11 mouse cellular contexts compared by ENCODE assay signal in genomic region chr19:44825216-44825768, GRCm38 (mm10).
DNase-seq lines count a peak whose midpoint lies in the region; ATAC-seq and TF ChIP-seq lines count a peak whose summit lies in the region.
"Had no signal": no experiment of that assay in that cellular context is flagged by ENCODE, and none has a peak within 500 bp of the region (broad histone marks: within the 10 kb centered on the region; RNA-seq: fewer than 3 reads in every experiment).

No protein-coding gene starts in this region.

- H3K9ac ChIP-seq in heart, embryonic 12.5 days, result no peak overlapping the region
- no peak overlapping the region for H3K9ac ChIP-seq in heart, embryonic 11.5 days (ENCODE audit: low read depth, low read length)
- H3K9ac ChIP-seq in embryonic facial prominence, embryonic 15.5 days, result no peak overlapping the region
- no peak overlapping the region for H3K9ac ChIP-seq in midbrain, embryonic 14.5 days (replicated peaks; ENCODE audit: low read length)

- intact Hi-C loops in left cerebral cortex, adult 2 months (cut with DNase I), result no loop called here

- no peaks in the 10 kb centered on the region for H3K9me3 ChIP-seq in heart, embryonic 12.5 days (replicated peaks)
- H3K9me3 ChIP-seq in heart, embryonic 11.5 days (replicated peaks; ENCODE audit: control insufficient read depth, low read length), result no peaks in the 10 kb centered on the region
- no peaks in the 10 kb centered on the region for H3K9me3 ChIP-seq in embryonic facial prominence, embryonic 15.5 days (replicated peaks)
- no peaks in the 10 kb centered on the region for H3K9me3 ChIP-seq in midbrain, embryonic 14.5 days (ENCODE audit: control insufficient read depth, low read length)

- H3K36me3 ChIP-seq in heart, embryonic 12.5 days, result no peaks in the 10 kb centered on the region
- no peaks in the 10 kb centered on the region for H3K36me3 ChIP-seq in heart, embryonic 11.5 days (ENCODE audit: control insufficient read depth, insufficient read depth, low read length)
- no peaks in the 10 kb centered on the region for H3K36me3 ChIP-seq in embryonic facial prominence, embryonic 15.5 days
- no peaks in the 10 kb centered on the region for H3K36me3 ChIP-seq in midbrain, embryonic 14.5 days (ENCODE audit: control insufficient read depth, insufficient read depth, low read length)

- H3K4me3 ChIP-seq in heart, embryonic 12.5 days, result no peak overlapping the region
- no peak overlapping the region for H3K4me3 ChIP-seq in heart, embryonic 11.5 days (ENCODE audit: low read depth, low read length)
- no peak overlapping the region for H3K4me3 ChIP-seq in embryonic facial prominence, embryonic 15.5 days (replicated peaks)
- H3K4me3 ChIP-seq in midbrain, embryonic 14.5 days (replicated peaks; ENCODE audit: low read depth, low read length), result no peak overlapping the region
- no peak overlapping the region for H3K4me3 ChIP-seq in left cerebral cortex, adult 2 months

- no peak for TF ChIP-seq POLR2A in brain, embryonic 14.5 days (IDR thresholded peaks at IDR 0.05; ENCODE audit: borderline replicate concordance, extremely low read depth, insufficient read depth, insufficient read length, poor library complexity, severe bottlenecking)

- no peak overlapping the region for H3K27ac ChIP-seq in heart, embryonic 12.5 days (ENCODE audit: poor library complexity, severe bottlenecking)
- H3K27ac ChIP-seq in heart, embryonic 11.5 days (ENCODE audit: low read depth, low read length), result no peak overlapping the region
- 0 out of 2 replicates have a peak overlapping the region, but pooled peaks have one; percentile 28 for H3K27ac ChIP-seq in embryonic facial prominence, embryonic 15.5 days (replicated peaks)
- no peak overlapping the region for H3K27ac ChIP-seq in midbrain, embryonic 14.5 days (replicated peaks; ENCODE audit: low read depth, low read length)
- no peak overlapping the region for H3K27ac ChIP-seq in left cerebral cortex, adult 2 months

- H3K4me2 ChIP-seq in heart, embryonic 12.5 days, result peak overlapping the region; percentile 15; the same call in 1 of the 2 replicates
- H3K4me2 ChIP-seq in heart, embryonic 11.5 days, result no peak overlapping the region
- peak overlapping the region; percentile 26; the same call in 1 of the 2 replicates for H3K4me2 ChIP-seq in embryonic facial prominence, embryonic 15.5 days (replicated peaks)
- peak overlapping the region; percentile 9 for H3K4me2 ChIP-seq in midbrain, embryonic 14.5 days (ENCODE audit: low read length)

- WGBS in heart, embryonic 12.5 days, result 16% methylated on average over 11 of the region's 11 CpGs
- WGBS in heart, embryonic 11.5 days (ENCODE audit: insufficient replicate concordance), result 14% methylated on average over 11 of the region's 11 CpGs
- WGBS in embryonic facial prominence, embryonic 15.5 days, result 7% methylated on average over 11 of the region's 11 CpGs
- WGBS in midbrain, embryonic 14.5 days, result 11% methylated on average over 11 of the region's 11 CpGs

- no peak for TF ChIP-seq CTCF in brain, embryonic 14.5 days (IDR thresholded peaks at IDR 0.05; ENCODE audit: borderline replicate concordance, extremely low read depth, insufficient read depth, insufficient read length)
- TF ChIP-seq CTCF in left cerebral cortex, adult 2 months (IDR thresholded peaks at IDR 0.05), result no peak

- no peak for ATAC-seq in heart, embryonic 12.5 days (ENCODE audit: insufficient number of reproducible peaks, low FRiP score)
- ATAC-seq in heart, embryonic 11.5 days (replicated peaks; ENCODE audit: insufficient number of reproducible peaks, low FRiP score, low TSS enrichment), result no peak
- no peak for ATAC-seq in embryonic facial prominence, embryonic 15.5 days (ENCODE audit: insufficient number of reproducible peaks, low FRiP score, low TSS enrichment, low read depth)
- no peak for ATAC-seq in midbrain, embryonic 14.5 days (ENCODE audit: low FRiP score, low TSS enrichment)
- ATAC-seq: Patski had no signal

- H3K4me1 ChIP-seq in heart, embryonic 12.5 days (replicated peaks), result no peaks in the 10 kb centered on the region
- no peaks in the 10 kb centered on the region for H3K4me1 ChIP-seq in heart, embryonic 11.5 days (ENCODE audit: control insufficient read depth, insufficient read depth, low read length)
- H3K4me1 ChIP-seq in embryonic facial prominence, embryonic 15.5 days, result peaks cover 14% of the 10 kb centered on the region; the same call in 1 of the 2 replicates
- H3K4me1 ChIP-seq in midbrain, embryonic 14.5 days (ENCODE audit: control insufficient read depth, insufficient read depth, low read length), result peaks cover 12% of the 10 kb centered on the region; the same call in 1 of the 2 replicates

- peaks cover 79% of the 10 kb centered on the region for H3K27me3 ChIP-seq in heart, embryonic 12.5 days (replicated peaks)
- H3K27me3 ChIP-seq in heart, embryonic 11.5 days (ENCODE audit: control insufficient read depth, insufficient read depth, low read length), result peaks cover 40% of the 10 kb centered on the region
- peaks cover 24% of the 10 kb centered on the region; the same call in 1 of the 2 replicates for H3K27me3 ChIP-seq in embryonic facial prominence, embryonic 15.5 days
- peaks cover 16% of the 10 kb centered on the region; the same call in 1 of the 2 replicates for H3K27me3 ChIP-seq in midbrain, embryonic 14.5 days (ENCODE audit: control insufficient read depth, insufficient read depth, low read length)
- H3K27me3 ChIP-seq: Patski had no signal

- DNase-seq in brain, embryonic 14.5 days (ENCODE audit: low read depth), result peak; percentile 71
- DNase-seq in midbrain, embryonic 14.5 days, result peak; percentile 80
- DNase-seq in left cerebral cortex, adult 18-20 months (ENCODE audit: low spot score in 2 of 2), result no peak
- DNase-seq in yolk sac, embryonic 10.5 days (ENCODE audit: low spot score), result no peak
- DNase-seq in left cerebral cortex, adult 2 months (ENCODE audit: extremely low spot score in 1 of 2, low spot score in 2 of 2), result no peak
- DNase-seq: adrenal gland, adult 8-10 months; thymus, adult 2 months had no signal

Comparison
In these comparisons a context has a peak if more than half of its experiments do, and no peak if none do; other contexts are left out.
1. DNase-seq: peak in brain, embryonic 14.5 days (single experiment) and midbrain, embryonic 14.5 days (single experiment); none in left cerebral cortex, adult 18-20 months (0 of 2), yolk sac, embryonic 10.5 days (single experiment) and left cerebral cortex, adult 2 months (0 of 2).